Mouse (Mus musculus) limb, embryonic 14.5 days (tissue): ENCODE results near the gene Zfp583. TPM values are rescaled to one million over a fixed set of nuclear protein-coding genes. Genes with fewer than 3 reads are reported as not detected.
"Not testable (repeated sequence)": the region's sequence is repeated elsewhere in the genome, so short reads cannot be mapped to it uniquely, and the experiment has no call there.

Experiments
- ATAC-seq: fragments of 200-750 bp; cut with Nextera tagmentation; 2 replicates; pipeline ENCODE4 v1.8.0; 2017; ENCODE audit warnings: low read depth, moderate number of reproducible peaks, moderate TSS enrichment; ENCODE audit not compliant: low FRiP score
- DNase-seq: peaks from one replicate; pipeline ENCODE4 v3.0.0-alpha.2; 2015; ENCODE audit warnings: low spot score
- H3K27ac ChIP-seq: fragments of 300-500 bp; sonication (generic); replicated peaks from 2 replicates; pipeline ENCODE4 v1.5.1; 2014; ENCODE audit warnings: low read depth, mild to moderate bottlenecking, low read length, moderate library complexity, mixed read lengths
- H3K27me3 ChIP-seq: fragments of 300-500 bp; sonication (generic); 2 replicates; pipeline ENCODE4 v1.6.1; 2014; ENCODE audit warnings: low read length, mixed read lengths; ENCODE audit not compliant: control insufficient read depth, insufficient read depth
- H3K36me3 ChIP-seq: fragments of 300-500 bp; sonication (generic); 2 replicates; pipeline ENCODE4 v1.6.1; 2014; ENCODE audit warnings: mild to moderate bottlenecking, low read length, moderate library complexity, mixed read lengths; ENCODE audit not compliant: control insufficient read depth, insufficient read depth
- H3K4me1 ChIP-seq: fragments of 300-500 bp; sonication (generic); 2 replicates; pipeline ENCODE4 v1.6.1; 2014; ENCODE audit warnings: antibody characterized with exemption, low read length, mixed read lengths; ENCODE audit not compliant: control insufficient read depth, insufficient read depth
- H3K4me2 ChIP-seq: fragments of 300-500 bp; sonication (generic); replicated peaks from 2 replicates; pipeline ENCODE4 v1.6.1; 2014; ENCODE audit warnings: low read depth, mild to moderate bottlenecking, low read length, moderate library complexity; ENCODE audit not compliant: severe bottlenecking
- H3K4me3 ChIP-seq: fragments of 300-500 bp; sonication (generic); replicated peaks from 2 replicates; pipeline ENCODE4 v1.5.1; 2014; ENCODE audit warnings: low read length
- H3K9ac ChIP-seq: fragments of 300-500 bp; sonication (generic); 2 replicates; pipeline ENCODE4 v1.6.1; 2014; ENCODE audit warnings: mild to moderate bottlenecking, low read depth, low read length, moderate library complexity; ENCODE audit not compliant: severe bottlenecking
- H3K9me3 ChIP-seq: fragments of 300-500 bp; sonication (generic); 2 replicates; pipeline ENCODE4 v1.6.1; 2016; ENCODE audit warnings: low read length; ENCODE audit not compliant: control insufficient read depth
- POLR2A ChIP-seq: fragments of 200-500 bp; IDR thresholded peaks from 2 replicates; pipeline ENCODE4 v1.8.0; 2012; ENCODE audit warnings: inconsistent platforms, mild to moderate bottlenecking, moderate library complexity, borderline replicate concordance; ENCODE audit not compliant: insufficient read depth, insufficient read length; ENCODE audit errors: extremely low read depth
- WGBS: fragments of 180-500 bp; shearing (Covaris S2); extraction: QIAGEN DNeasy Blood & Tissue Kit; methylation state at CpG from one replicate; pipeline ENCODE4 v1.1.7; 2014; 5-methylcytosine and 5-hydroxymethylcytosine counted together
- polyA plus RNA-seq, 2 experiments: library from polyadenylated mRNA; depleted of rRNA in 1 of 2; stranded (reverse) in 1 of 2; unstranded in 1 of 2; fragments of >200 nt; fragmentation: Nextera tagmentation in 1 of 2; extraction: Ambion mirVana in 1 of 2; gene quantifications; 2 replicates each; pipeline versions ENCODE4 v1.2.1 to v1.2.3; 2012 to 2014

Gene Zfp583
- 6.1 and 6.2 TPM in 2 replicates for polyA plus RNA-seq (2012; rRNA removed)
- polyA plus RNA-seq (2014; fragmentation: Nextera tagmentation; extraction: Ambion mirVana), result 5.4 and 6.4 TPM in 2 replicates

DNA sequence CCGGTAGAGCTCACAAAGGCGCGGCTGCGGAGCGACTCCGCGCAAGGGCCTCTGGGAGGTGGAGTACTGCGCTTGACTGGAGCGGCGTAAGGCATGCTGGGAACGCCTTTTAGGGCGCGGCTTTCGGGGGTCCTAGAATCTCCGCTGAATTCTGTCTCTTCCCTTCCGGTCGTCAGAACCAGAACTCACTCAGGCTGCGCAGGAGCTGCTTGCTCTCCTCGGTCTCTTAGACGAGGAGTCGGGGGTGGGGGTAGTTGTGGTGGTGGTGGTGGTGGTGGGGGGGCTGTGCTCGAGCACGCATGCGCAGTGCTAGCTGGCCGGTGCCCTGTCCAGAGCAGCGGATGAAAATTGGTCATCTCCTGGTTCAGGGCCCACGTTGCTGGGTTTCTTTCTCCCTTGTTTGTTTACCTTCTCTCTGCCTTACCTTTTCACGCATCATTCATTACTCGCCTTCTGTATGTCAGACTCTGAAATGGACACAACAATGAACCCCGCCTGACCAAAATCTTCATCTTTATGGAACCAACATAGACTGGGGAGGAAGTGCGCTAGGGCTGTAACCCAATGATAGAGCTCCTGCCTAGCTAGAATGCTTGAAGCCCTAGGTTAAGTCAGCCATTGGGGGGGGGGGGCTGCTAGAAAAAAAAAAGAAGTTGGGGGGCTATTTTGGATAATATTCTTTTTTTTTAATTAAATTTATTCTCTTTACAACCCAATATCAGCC, at the start of gene Zfp583:
TSS of gene Zfp583 (minus strand) at position 53 of the 724 bp plus-strand sequence.
- WGBS, result 5% methylated on average over 28 of the region's 31 CpGs
- Histone ChIP-seq H3K4me1 (peaks cover 8% of the 10 kb centered on the region), H3K9ac (peak within 1 kb of the TSS; percentile 88), H3K4me2 (peak within 1 kb of the TSS; percentile 78), H3K4me3 (peak within 1 kb of the TSS; percentile 65), H3K36me3 (peaks cover 10% of the 10 kb centered on the region), H3K27me3 (no peaks in the 10 kb centered on the region), H3K9me3 (no peaks in the 10 kb centered on the region), H3K27ac (peak within 1 kb of the TSS; percentile 83)
- ATAC-seq, result peak; percentile 97
- peak; percentile 92 for DNase-seq
- no peak for TF ChIP-seq POLR2A

DNA sequence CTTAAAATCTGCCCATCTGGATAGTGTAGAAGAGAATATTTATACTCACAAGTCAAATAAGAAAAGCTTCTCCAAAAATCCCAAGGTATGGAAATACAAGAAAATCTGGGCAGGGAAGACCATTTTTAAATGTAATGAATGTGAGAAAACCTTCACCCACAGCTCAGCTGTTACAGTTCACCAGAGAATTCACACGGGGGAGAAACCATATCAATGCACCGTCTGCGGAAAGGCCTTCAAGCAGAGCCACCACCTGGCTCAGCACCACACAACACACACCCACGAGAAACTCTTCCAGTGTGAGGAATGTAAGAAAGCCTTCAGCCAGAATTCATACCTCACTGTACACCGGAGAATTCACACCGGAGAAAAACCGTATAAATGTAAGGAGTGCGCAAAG, 47.4 kb upstream of the Zfp583 start:
- H3K9me3 ChIP-seq, result no peaks in the 10 kb centered on the region
- H3K36me3 ChIP-seq, result 0 out of 2 replicates have a peak, but pooled peaks cover 2% of the 10 kb centered on the region
- DNase-seq (no peak), ATAC-seq (no peak)
- TF ChIP-seq POLR2A, result no peak
- H3K9ac ChIP-seq, result no peak overlapping the region
- 76% methylated on average over 8 of the region's 8 CpGs for WGBS
- no peak overlapping the region for H3K4me3 ChIP-seq
- no peaks in the 10 kb centered on the region for H3K27me3 ChIP-seq
- H3K4me1 ChIP-seq, result no peaks in the 10 kb centered on the region; the same call in 1 of the 2 replicates
- H3K27ac ChIP-seq, result no peak overlapping the region
- no peak overlapping the region for H3K4me2 ChIP-seq

DNA sequence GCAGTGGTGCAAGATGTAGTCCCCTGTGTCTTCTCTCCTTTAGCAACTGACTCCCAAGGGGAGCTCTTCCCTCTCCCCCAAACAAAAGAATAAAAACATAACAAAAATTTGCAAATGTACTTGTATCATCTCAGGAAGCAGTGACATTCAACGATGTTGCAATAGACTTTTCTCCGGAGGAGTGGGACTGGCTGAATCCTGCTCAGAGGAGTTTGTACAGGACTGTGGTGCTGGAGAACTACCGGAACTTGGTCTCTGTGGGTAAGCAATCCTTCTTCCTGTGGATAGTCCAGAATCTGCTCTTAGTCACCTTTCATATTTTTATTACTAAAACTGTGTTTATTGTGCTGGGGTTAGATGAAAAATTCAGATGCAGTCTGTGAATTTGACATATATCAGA, 41.9 kb upstream of the Zfp583 start:
- no peak for ATAC-seq
- H3K9ac ChIP-seq, result no peak overlapping the region
- H3K4me2 ChIP-seq, result no peak overlapping the region
- no peak overlapping the region for H3K27ac ChIP-seq
- TF ChIP-seq POLR2A, result no peak
- H3K36me3 ChIP-seq, result no peaks in the 10 kb centered on the region
- no peaks in the 10 kb centered on the region for H3K9me3 ChIP-seq
- no peaks in the 10 kb centered on the region for H3K27me3 ChIP-seq
- WGBS, result 90% methylated on average over 3 of the region's 3 CpGs
- no peak for DNase-seq
- no peak overlapping the region for H3K4me3 ChIP-seq
- no peaks in the 10 kb centered on the region for H3K4me1 ChIP-seq

DNA sequence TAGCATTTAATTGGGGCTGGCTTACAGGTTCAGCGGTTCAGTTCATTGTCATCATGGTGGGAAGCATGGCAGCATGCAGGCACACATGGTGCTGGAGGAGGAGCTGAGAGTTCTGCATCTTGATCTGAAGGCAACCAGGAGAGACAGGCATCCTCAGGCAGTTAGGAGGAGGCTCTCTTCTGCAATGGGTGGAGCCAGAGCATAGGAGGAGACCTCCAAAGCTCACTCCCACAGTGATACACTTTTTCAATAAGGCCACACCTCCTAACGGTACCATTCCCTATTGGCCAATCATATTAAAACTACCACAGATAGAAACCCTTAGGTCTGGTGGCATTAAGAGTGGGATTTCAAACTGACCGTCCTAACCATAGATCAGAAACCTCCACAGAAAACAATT, 38.4 kb upstream of the Zfp583 start:
- H3K27me3 ChIP-seq, result no peaks in the 10 kb centered on the region
- TF ChIP-seq POLR2A, result no peak
- no peaks in the 10 kb centered on the region for H3K36me3 ChIP-seq
- no peaks in the 10 kb centered on the region for H3K4me1 ChIP-seq
- DNase-seq (no peak), ATAC-seq (no peak)
- H3K4me3 ChIP-seq, result no peak overlapping the region
- H3K27ac ChIP-seq, result no peak overlapping the region
- no peak overlapping the region for H3K4me2 ChIP-seq
- H3K9ac ChIP-seq, result no peak overlapping the region
- WGBS, result 84% methylated on average over 3 of the region's 3 CpGs
- no peaks in the 10 kb centered on the region for H3K9me3 ChIP-seq

DNA sequence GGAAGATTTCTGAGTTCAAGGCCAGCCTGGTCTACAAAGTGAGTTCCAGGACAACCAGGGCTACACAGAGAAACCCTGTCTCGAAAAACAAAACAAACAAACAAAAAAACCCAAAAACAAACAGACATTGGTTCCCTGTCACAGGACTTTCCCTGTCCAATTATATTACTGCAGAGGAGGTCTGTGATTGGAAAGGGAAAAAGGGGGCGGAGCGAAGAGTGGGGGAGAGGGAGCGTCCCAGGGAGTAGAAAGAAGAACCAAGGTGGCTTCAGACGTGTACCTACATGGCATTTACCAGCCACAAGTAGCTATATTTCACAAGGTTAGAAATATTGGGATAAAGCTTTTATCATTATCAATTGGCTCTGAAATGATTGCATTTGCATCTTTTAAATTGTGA, 37.1 kb upstream of the Zfp583 start:
- H3K27ac ChIP-seq, H3K4me1 ChIP-seq, H3K9me3 ChIP-seq, DNase-seq, H3K9ac ChIP-seq, H3K4me2 ChIP-seq, H3K36me3 ChIP-seq, H3K27me3 ChIP-seq, ATAC-seq, H3K4me3 ChIP-seq: not testable (repeated sequence)
- 79% methylated on average over 5 of the region's 5 CpGs for WGBS
